Mouse (Mus musculus) E14TG2a.4 (cell line): ENCODE measurements at regions not wholly inside any gene's neighbourhood (a gene's known extent, or its start where the extent isn't known, plus 50 kb on each side); places are given as distances from the start of the nearest gene placed in this dataset.

Experiments
- CTCF ChIP-seq: conservative IDR thresholded peaks from 2 replicates; pipeline ENCODE4 v1.5.1; 2014; ENCODE audit warnings: low read length
- NANOG ChIP-seq: IDR thresholded peaks from 2 replicates; pipeline ENCODE4 v1.6.1; 2014; ENCODE audit warnings: borderline replicate concordance, low read length, mixed read lengths
- POU5F1 ChIP-seq: IDR thresholded peaks from 2 replicates; pipeline ENCODE4 v1.6.1; 2014; ENCODE audit warnings: low read length, borderline replicate concordance

GRCm38 (mm10) chr8:107651424-107651823 lies 63.2 kb upstream of the Psmd7 start:
- TF ChIP-seq CTCF (no peak), NANOG (no peak), POU5F1 (no peak)
